Mouse (Mus musculus) layer of hippocampus, postnatal 36 days (tissue): ENCODE measurements around the gene Setd3. TPM values are rescaled to one million over a fixed set of nuclear protein-coding genes. Genes with fewer than 3 reads are reported as not detected.

Source experiments
- DNase-seq, 2 experiments: peaks; one replicate each; pipeline ENCODE4 v3.0.0; 2022
- total RNA-seq, 2 experiments: library from RNA; stranded (reverse); gene quantifications; 2 replicates each; pipeline ENCODE4 v1.2.3; 2021

Gene Setd3
- total RNA-seq, 2 experiments from 2014 or later: 136 to 150 TPM

DNA sequence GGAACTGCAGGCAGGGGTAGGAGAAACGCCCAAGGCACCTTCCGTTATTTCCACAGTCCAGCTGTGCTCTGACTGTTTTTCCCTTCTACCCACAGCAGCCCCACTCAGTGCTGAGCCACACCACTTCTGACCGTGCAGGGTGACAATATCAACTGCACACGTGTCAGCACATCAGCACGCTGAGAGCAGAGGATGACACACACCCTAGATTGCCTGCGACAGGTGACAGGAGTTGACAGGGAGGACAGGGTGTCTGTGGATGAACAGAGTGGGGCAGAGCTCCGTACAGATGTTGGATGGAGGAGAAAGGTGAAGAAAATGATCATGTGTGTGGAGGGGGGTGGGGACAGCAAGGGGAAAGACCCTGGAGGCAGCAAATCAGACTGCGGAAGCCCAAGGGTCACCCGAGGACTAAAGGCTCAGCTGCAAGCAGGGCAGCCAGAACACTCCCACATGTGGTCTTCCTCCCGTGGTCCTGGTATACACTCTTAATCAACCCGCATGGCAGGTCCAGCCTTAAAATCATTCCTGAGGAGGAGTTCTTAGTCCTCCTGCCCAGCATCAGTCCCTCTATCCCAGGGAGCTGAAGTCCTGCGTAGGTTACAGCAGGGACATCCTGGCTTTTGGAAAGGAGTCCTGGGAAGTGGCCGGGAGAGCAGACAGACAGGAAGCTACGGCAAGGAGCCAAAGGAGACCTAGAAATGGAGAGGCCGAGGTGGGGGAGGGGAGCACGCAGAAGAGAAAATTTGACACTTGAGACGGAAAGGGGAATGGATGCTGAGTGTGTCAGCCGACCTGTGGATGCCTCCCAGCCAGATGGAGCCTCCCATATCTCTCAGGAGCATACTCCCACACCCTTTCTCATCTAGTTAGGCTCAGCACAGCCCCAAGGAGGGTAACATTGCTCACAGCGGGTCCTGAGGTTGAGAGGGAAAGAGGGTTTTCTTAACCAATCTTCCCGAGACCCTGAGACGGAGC lies 108.1 kb downstream of the Setd3 start:
- no peak for DNase-seq

GRCm38 (mm10) chr12:108069504-108069903 lies 109.6 kb downstream of the Setd3 start:
- no peak for DNase-seq

DNA sequence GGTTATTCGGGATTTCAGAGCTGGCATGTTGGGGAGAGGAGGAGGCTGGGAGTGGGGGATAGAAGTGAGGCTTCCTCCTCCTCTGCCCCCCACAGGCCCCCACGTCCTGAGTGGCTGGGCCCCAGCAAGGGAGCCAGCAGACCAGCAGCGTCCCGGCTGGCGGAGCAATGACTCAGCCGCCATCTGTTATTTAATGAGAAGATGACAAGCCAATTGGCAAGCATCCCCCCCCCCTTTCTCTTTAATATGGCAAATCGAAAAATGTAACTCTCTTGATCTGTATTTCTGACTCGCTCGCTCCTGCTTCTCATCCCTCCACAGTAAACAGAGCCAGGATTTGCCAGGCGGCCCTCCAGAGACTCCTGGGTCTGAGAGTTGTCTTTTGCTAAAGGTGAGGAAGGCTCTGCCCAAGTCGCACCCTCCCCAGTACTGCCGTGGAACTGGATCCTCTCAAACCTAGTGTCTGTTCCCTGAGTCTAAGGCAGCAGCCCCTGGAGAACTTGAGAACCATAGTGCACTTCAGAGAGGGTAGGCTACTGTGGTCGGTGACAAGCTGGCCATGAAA lies 111.2 kb downstream of the Setd3 start:
- DNase-seq: peak; percentile 61 to 65

DNA sequence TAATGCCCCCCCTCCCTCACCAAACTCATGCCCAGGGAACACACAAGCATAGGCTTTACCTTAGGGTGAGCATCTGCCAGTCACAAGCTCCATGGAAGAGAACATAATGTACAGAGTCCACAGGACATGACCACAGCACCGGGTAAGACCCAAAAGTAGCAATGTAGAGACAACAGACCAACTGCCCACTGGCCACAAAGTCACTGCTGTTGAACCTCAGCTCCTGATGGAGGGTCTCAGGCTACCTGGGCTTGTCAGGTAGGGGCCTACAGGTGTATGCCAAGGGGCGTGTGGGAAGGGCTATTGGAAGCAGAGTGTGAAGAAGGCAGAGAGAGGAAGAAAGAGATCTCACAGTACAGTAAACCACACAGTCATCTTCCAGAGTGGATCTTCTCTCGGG lies 111.9 kb downstream of the Setd3 start:
- DNase-seq: no peak

- no peak for DNase-seq
These were observed 114.6 kb downstream of the Setd3 start for GRCm38 (mm10) chr12:108064396-108064998.

GRCm38 (mm10) chr12:108063986-108064385 lies 115.1 kb downstream of the Setd3 start:
- DNase-seq: no peak

- DNase-seq: no peak
These were observed 117.0 kb downstream of the Setd3 start for GRCm38 (mm10) chr12:108062137-108062536.

DNA sequence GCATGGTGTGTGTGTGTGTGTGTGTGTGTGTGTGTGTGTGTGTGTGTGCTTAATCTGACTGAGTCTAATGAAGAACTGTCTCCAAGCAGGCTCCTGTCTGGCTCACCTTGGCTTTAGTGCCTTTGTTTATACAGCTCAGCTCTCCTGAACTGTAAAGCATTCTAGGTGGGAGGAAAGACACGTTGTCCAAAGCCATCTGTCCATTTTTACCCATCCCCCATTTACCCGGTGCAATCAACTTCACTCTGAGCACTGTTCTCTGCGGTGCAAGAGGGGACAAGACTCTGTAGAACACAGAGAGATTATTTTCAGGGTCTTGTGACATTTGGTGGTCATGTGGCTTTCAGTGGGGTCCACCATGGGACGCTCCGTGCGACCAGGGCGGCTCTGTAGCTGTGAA lies 117.5 kb downstream of the Setd3 start:
- DNase-seq: no peak

Other genes with a start within 250 kb of the Setd3 start
- 100 to 1,000 TPM; 134 to 137 TPM for gene Bcl11b, start 175.7 kb downstream of the Setd3 start, total RNA-seq
- gene Ccnk, start 265 bp upstream of the Setd3 start, total RNA-seq: 10 to 100 TPM; 26.9 to 31.2 TPM
- 10 to 100 TPM; 68.1 to 70.0 TPM for gene Ccdc85c, start 96.1 kb upstream of the Setd3 start, total RNA-seq
- 1 to 10 TPM; 4.5 to 5.7 TPM for gene Hhipl1, start 127.0 kb upstream of the Setd3 start, total RNA-seq
- 100 to 1,000 TPM; 168 to 174 TPM for gene Cyp46a1, start 155.1 kb upstream of the Setd3 start, total RNA-seq
- gene Eml1, start 191.6 kb upstream of the Setd3 start, total RNA-seq: 10 to 100 TPM; 46.9 to 58.5 TPM